Mouse (Mus musculus) CH12.LX (cell line): ENCODE measurements around the gene Cdkn1b. TPM values are rescaled to one million over a fixed set of nuclear protein-coding genes. Genes with fewer than 3 reads are reported as not detected.

Source experiments
- DNase-seq: peaks from one replicate; pipeline ENCODE4 v3.0.0-alpha.2; 2013; ENCODE audit errors: extremely low read depth
- H3K27ac ChIP-seq: 2 replicates; pipeline ENCODE4 v1.5.1; 2012; ENCODE audit warnings: low read depth, mild to moderate bottlenecking, control low read depth, moderate library complexity; ENCODE audit not compliant: insufficient read depth
- H3K27me3 ChIP-seq: replicated peaks from 2 replicates; pipeline ENCODE3; 2012; ENCODE audit warnings: inconsistent platforms
- H3K36me3 ChIP-seq, 2 experiments: replicated peaks in 1 of 2; 2 replicates each; pipeline versions ENCODE3 to v1.6.1; 2012; ENCODE audit warnings: inconsistent platforms in 1 of 2, low read length in 1 of 2, mild to moderate bottlenecking in 1 of 2, mixed read lengths in 1 of 2, moderate library complexity in 1 of 2; ENCODE audit not compliant: control insufficient read depth in 1 of 2, insufficient read depth in 1 of 2
- H3K4me1 ChIP-seq, 2 experiments: 2 replicates each; pipeline ENCODE4 v1.6.1; 2012; ENCODE audit warnings: inconsistent platforms in 1 of 2, moderate library complexity in 1 of 2; ENCODE audit not compliant: insufficient read depth in 2 of 2, control insufficient read depth in 1 of 2
- H3K4me2 ChIP-seq: 2 replicates; pipeline ENCODE4 v1.6.1; 2012; ENCODE audit warnings: low read depth, mild to moderate bottlenecking, control low read depth; ENCODE audit not compliant: poor library complexity, insufficient read depth, severe bottlenecking
- H3K4me3 ChIP-seq, 3 experiments: fragments of 150-350 bp in 1 of 3; sonication (generic) in 1 of 3; replicated peaks in 1 of 3; 2 replicates each; pipeline versions ENCODE3 to v1.5.1; 2011 to 2012; ENCODE audit warnings: low read depth in 2 of 3, low read length in 2 of 3, mild to moderate bottlenecking in 2 of 3, moderate library complexity in 2 of 3, control low read depth in 1 of 3, improper control_type of control experiment in 1 of 3, inconsistent platforms in 1 of 3, mixed read lengths in 1 of 3; ENCODE audit not compliant: poor library complexity in 1 of 3
- H3K79me2 ChIP-seq: replicated peaks from 2 replicates; pipeline ENCODE4 v1.6.1; 2012; ENCODE audit warnings: mild to moderate bottlenecking, moderate library complexity; ENCODE audit not compliant: control insufficient read depth, poor library complexity, insufficient read depth, severe bottlenecking; ENCODE audit errors: extremely low read depth
- H3K9ac ChIP-seq: 2 replicates; pipeline ENCODE4 v1.6.1; 2012; ENCODE audit warnings: low read depth, mild to moderate bottlenecking, control low read depth, moderate library complexity; ENCODE audit not compliant: insufficient read depth
- H3K9me3 ChIP-seq: replicated peaks from 2 replicates; pipeline ENCODE3; 2012; ENCODE audit warnings: low read length, inconsistent platforms, mixed read lengths
- BHLHE40 ChIP-seq: IDR thresholded peaks from 2 replicates; pipeline ENCODE4 v1.6.1; 2011; ENCODE audit warnings: mild to moderate bottlenecking, low read depth, low read length, improper control_type of control experiment
- CHD2 ChIP-seq: IDR thresholded peaks from 2 replicates; pipeline ENCODE4 v1.6.1; 2011; ENCODE audit warnings: low read length, improper control_type of control experiment
- ELF1 ChIP-seq: IDR thresholded peaks from 2 replicates; pipeline ENCODE4 v1.6.1; 2014; ENCODE audit warnings: low read depth, mild to moderate bottlenecking, inconsistent platforms, low read length, improper control_type of control experiment
- EP300 ChIP-seq: IDR thresholded peaks from 2 replicates; pipeline ENCODE4 v1.6.1; 2011; ENCODE audit warnings: low read length, improper control_type of control experiment
- GABPA ChIP-seq: IDR thresholded peaks from 2 replicates; pipeline ENCODE4 v1.6.1; 2012; ENCODE audit warnings: low read depth, low read length, improper control_type of control experiment, inconsistent platforms; ENCODE audit not compliant: insufficient replicate concordance
- HCFC1 ChIP-seq: IDR thresholded peaks from 2 replicates; pipeline ENCODE4 v1.6.1; 2012; ENCODE audit warnings: low read depth, mild to moderate bottlenecking, inconsistent platforms, low read length, improper control_type of control experiment
- IRF4 ChIP-seq: IDR thresholded peaks from 2 replicates; pipeline ENCODE4 v1.6.1; 2014; ENCODE audit warnings: low read depth, mild to moderate bottlenecking, inconsistent platforms, low read length, improper control_type of control experiment
- JUND ChIP-seq: conservative IDR thresholded peaks from 2 replicates; pipeline ENCODE4 v1.6.1; 2011; ENCODE audit warnings: low read depth, low read length, improper control_type of control experiment
- MAFK ChIP-seq: IDR thresholded peaks from 2 replicates; pipeline ENCODE4 v1.6.1; 2011; ENCODE audit warnings: low read length, improper control_type of control experiment; ENCODE audit not compliant: insufficient replicate concordance
- MXI1 ChIP-seq: IDR thresholded peaks from 2 replicates; pipeline ENCODE4 v1.6.1; 2011; ENCODE audit warnings: mild to moderate bottlenecking, low read depth, low read length, improper control_type of control experiment
- NELFE ChIP-seq: IDR thresholded peaks from 2 replicates; pipeline ENCODE4 v1.6.1; 2011; ENCODE audit warnings: low read depth, low read length, improper control_type of control experiment
- POLR2A ChIP-seq: IDR thresholded peaks from 2 replicates; pipeline ENCODE4 v1.6.1; 2011; ENCODE audit warnings: low read depth, mild to moderate bottlenecking, improper control_type of control experiment, low read length
- POLR2AphosphoS2 ChIP-seq: IDR thresholded peaks from 2 replicates; pipeline ENCODE4 v1.6.1; 2011; ENCODE audit warnings: low read depth, low read length, improper control_type of control experiment
- RCOR1 ChIP-seq: conservative IDR thresholded peaks from 2 replicates; pipeline ENCODE4 v1.6.1; 2012; ENCODE audit warnings: low read depth, mild to moderate bottlenecking, inconsistent platforms, low read length, improper control_type of control experiment
- TBP ChIP-seq: conservative IDR thresholded peaks from 2 replicates; pipeline ENCODE4 v1.6.1; 2011; ENCODE audit warnings: low read depth, low read length, improper control_type of control experiment
- TCF12 ChIP-seq: IDR thresholded peaks from 2 replicates; pipeline ENCODE4 v1.6.1; 2014; ENCODE audit warnings: low read depth, mild to moderate bottlenecking, inconsistent platforms, low read length, improper control_type of control experiment
- UBTF ChIP-seq: IDR thresholded peaks from 2 replicates; pipeline ENCODE4 v1.6.1; 2012; ENCODE audit warnings: low read depth, mild to moderate bottlenecking, inconsistent platforms, low read length, improper control_type of control experiment, moderate library complexity
- dilution Hi-C: fragments of 300-500 bp; cut with MboI; formaldehyde crosslinking; loops from 2 replicates; pipeline ENCODE4 v1.14.3; 2020; ENCODE audit warnings: low sequenced_read_pairs; ENCODE audit not compliant: extremely low pct_unique_long_range_greater_than_20kb, extremely low pct_ligation_motif_present
- in situ Hi-C: fragments of 300-500 bp; cut with MboI; formaldehyde crosslinking; loops from 3 replicates; pipeline ENCODE4 v1.14.3; 2019; ENCODE audit warnings: low sequenced_read_pairs, low pct_ligation_motif_present, low pct_unique_long_range_greater_than_20kb, mixed read lengths
- polyA plus RNA-seq: library from polyadenylated mRNA; unstranded; fragments of >175 nt; gene quantifications from 2 replicates; pipeline ENCODE4 v1.2.1, GENCODE M21; 2012; ENCODE audit warnings: low read depth; ENCODE audit not compliant: insufficient read length
- total RNA-seq, 2 experiments: library from RNA; depleted of rRNA; stranded (reverse); fragments of 300-350 nt in 1 of 2; fragments of >200 nt in 1 of 2; gene quantifications; 2 replicates each; pipeline ENCODE4 v1.2.3; 2012 to 2014

Cdkn1b gene
- total and polyA plus RNA-seq, 3 experiments: 19.2 to 23.5 (median 20.9) TPM

DNA sequence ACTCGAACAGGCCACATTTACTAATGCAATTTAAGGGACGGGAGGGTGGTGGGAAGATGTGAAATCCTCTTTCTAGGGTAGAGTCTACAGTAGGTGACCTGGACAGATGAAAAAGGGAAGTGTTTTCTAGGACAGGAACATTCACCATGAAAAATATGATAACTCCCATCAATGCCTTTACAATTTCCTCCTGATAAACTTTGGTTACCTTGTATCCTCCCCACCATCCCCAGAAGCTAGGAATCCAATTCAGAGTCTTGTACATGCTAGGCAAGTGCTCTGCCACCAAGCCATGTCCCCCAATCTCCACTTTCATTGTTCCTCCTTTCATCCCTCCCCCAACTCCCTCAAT, 13.0 kb downstream of the Cdkn1b start:
- H3K4me3 ChIP-seq: peak overlapping the region; percentile 47 to 52 (median 49)
- H3K4me2 ChIP-seq: peak overlapping the region; percentile 80
- in situ Hi-C loops (no loop called here), dilution Hi-C loops (no loop called here)
- no peaks in the 10 kb centered on the region for H3K9me3 ChIP-seq
- no peak for DNase-seq
- H3K27me3 ChIP-seq: no peaks in the 10 kb centered on the region
- peaks cover 0 to 16% of the 10 kb centered on the region in 2 experiments; a peak in 3 of 4 replicates for H3K4me1 ChIP-seq
- no peak for TF ChIP-seq GABPA
- TF ChIP-seq RCOR1: no peak
- TF ChIP-seq TBP: no peak
- no peak for TF ChIP-seq POLR2A
- no peak for TF ChIP-seq POLR2AphosphoS2
- no peak for TF ChIP-seq HCFC1
- TF ChIP-seq TCF12: no peak
- TF ChIP-seq NELFE: no peak
- no peak for TF ChIP-seq EP300
- TF ChIP-seq IRF4: no peak
- TF ChIP-seq ELF1: no peak
- TF ChIP-seq CHD2: no peak
- no peak for TF ChIP-seq JUND
- TF ChIP-seq, all 38 proteins: peak for 0
- peak overlapping the region; percentile 65 for H3K9ac ChIP-seq
- peak overlapping the region; percentile 41 for H3K27ac ChIP-seq
- peaks cover 9 to 27% of the 10 kb centered on the region in 2 experiments for H3K36me3 ChIP-seq
- peaks cover 80% of the 10 kb centered on the region for H3K79me2 ChIP-seq

DNA sequence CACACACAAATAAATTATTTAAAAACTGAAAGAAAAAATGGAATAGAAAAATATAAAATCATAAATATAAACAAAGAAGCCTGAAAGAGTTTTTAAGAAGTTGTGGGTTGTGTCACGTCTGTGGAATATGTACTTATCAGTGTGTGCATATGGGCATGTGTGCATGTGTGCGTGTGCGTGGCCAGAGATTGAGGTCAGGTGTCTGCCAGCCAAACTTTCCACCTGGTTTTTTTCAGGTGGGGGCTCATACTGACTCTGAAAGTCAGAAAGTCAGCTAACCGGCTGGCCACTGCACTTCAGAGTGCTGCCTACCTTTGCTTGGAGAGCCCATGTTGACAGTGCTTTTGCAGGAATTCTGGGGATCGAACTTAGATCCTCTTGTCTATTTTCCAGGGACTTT, 14.1 kb downstream of the Cdkn1b start:
- no peak overlapping the region for H3K4me3 ChIP-seq
- H3K36me3 ChIP-seq: peaks cover 9 to 30% of the 10 kb centered on the region in 2 experiments
- no peak for DNase-seq
- in situ Hi-C loops: no loop called here
- no peaks in the 10 kb centered on the region for H3K9me3 ChIP-seq
- no peaks in the 10 kb centered on the region for H3K27me3 ChIP-seq
- peaks cover 79% of the 10 kb centered on the region for H3K79me2 ChIP-seq
- TF ChIP-seq UBTF (no peak), MAFK (no peak), MXI1 (no peak), BHLHE40 (0 out of 2 replicates have a peak, but pooled peaks have one; percentile 10)
- H3K4me2 ChIP-seq: peak overlapping the region; percentile 80; the same call in 1 of the 2 replicates
- H3K9ac ChIP-seq: 0 out of 2 replicates have a peak overlapping the region, but pooled peaks have one; percentile 65
- no peak overlapping the region for H3K27ac ChIP-seq
- H3K4me1 ChIP-seq: peaks cover 0 to 16% of the 10 kb centered on the region in 2 experiments; a peak in 3 of 4 replicates
- dilution Hi-C loops: no loop called here
